Comparison of ENCODE assay signal across 35 mouse cellular contexts in the genomic region with DNA sequence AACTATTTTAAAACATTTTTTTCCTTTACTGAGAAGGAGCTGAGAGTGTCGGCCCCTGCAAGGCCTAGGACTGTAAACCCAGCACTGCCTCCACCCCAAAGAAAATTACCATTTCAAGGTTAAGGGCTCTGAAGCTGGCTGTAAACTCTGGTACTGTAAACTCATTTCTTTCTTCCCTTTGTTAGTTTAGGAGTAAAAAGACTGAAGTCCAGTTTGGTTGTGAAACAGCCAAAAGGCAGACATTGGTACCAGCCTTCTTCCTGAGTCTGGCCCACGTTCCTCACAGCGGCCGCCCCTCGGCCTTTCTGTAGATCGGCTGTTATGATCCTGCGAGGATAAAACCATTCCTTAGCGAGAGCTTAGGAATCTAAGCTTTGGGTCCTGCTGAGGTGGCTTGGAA. TPM values are rescaled to one million over a fixed set of nuclear protein-coding genes. Genes with fewer than 3 reads are reported as not detected.
"Had no signal": no experiment of that assay in that cellular context is flagged by ENCODE, and none has a peak within 500 bp of the region (broad histone marks: within the 10 kb centered on the region; RNA-seq: fewer than 3 reads in every experiment).

No protein-coding gene starts in this region.

- H3K4me2 ChIP-seq: heart, embryonic 12.5 days; hindbrain, embryonic 12.5 days; hindbrain, embryonic 14.5 days; kidney, embryonic 15.5 days; limb, embryonic 13.5 days; limb, embryonic 15.5 days; liver, embryonic 12.5 days had no signal

- DNase-seq: gastrocnemius, adult 2 months; gastrocnemius, postnatal 10 days; gastrocnemius, postnatal 25 days; heart, adult 18-20 months; heart, postnatal 10 days; heart, postnatal 4 days; kidney, adult 11 months; kidney, adult 2 months; kidney, adult 9 months; kidney, postnatal 14 days; kidney, postnatal 36 days; left cerebral cortex, postnatal 4 days had no signal

- H3K27me3 ChIP-seq: heart, embryonic 12.5 days; hindbrain, embryonic 12.5 days; kidney, embryonic 15.5 days; limb, embryonic 13.5 days; limb, embryonic 15.5 days; liver, embryonic 12.5 days had no signal

- ATAC-seq: hindbrain, embryonic 16.5 days; inflammation-experienced regulatory T-cells, adult 6 months; liver, embryonic 12.5 days had no signal

- H3K9ac ChIP-seq: heart, embryonic 12.5 days; hindbrain, embryonic 12.5 days; hindbrain, embryonic 14.5 days; kidney, embryonic 15.5 days; limb, embryonic 13.5 days; limb, embryonic 15.5 days; liver, embryonic 12.5 days; liver, embryonic 14.5 days had no signal

- H3K9me3 ChIP-seq: heart, embryonic 10.5 days; hindbrain, embryonic 10.5 days; hindbrain, embryonic 12.5 days; kidney, embryonic 15.5 days; limb, embryonic 13.5 days; limb, embryonic 15.5 days; liver, embryonic 12.5 days had no signal

- H3K27ac ChIP-seq: gastrocnemius, adult 2 months; heart, embryonic 10.5 days; hindbrain, embryonic 10.5 days; hindbrain, embryonic 12.5 days; hindbrain, embryonic 14.5 days; kidney, embryonic 15.5 days; kidney, postnatal 0 days; layer of hippocampus, adult 2 months; limb, embryonic 13.5 days; limb, embryonic 15.5 days; liver, embryonic 12.5 days; liver, embryonic 14.5 days had no signal

- H3K4me3 ChIP-seq: gastrocnemius, adult 2 months; heart, embryonic 10.5 days; heart, embryonic 12.5 days; hindbrain, embryonic 10.5 days; hindbrain, embryonic 12.5 days; kidney, embryonic 15.5 days; layer of hippocampus, adult 2 months; limb, embryonic 13.5 days; limb, embryonic 15.5 days; liver, embryonic 12.5 days had no signal

RNA-seq across cellular contexts. Expression of a gene that starts 16.4 kb away (rescaled TPM):
- total RNA-seq: gastrocnemius, adult 2 months; gastrocnemius, postnatal 10 days; gastrocnemius, postnatal 25 days; gastrocnemius, postnatal 4 days; heart, adult 18-20 months; heart, adult 8-10 months; heart, postnatal 10 days; heart, postnatal 25 days; heart, postnatal 4 days; layer of hippocampus, adult 2 months; layer of hippocampus, postnatal 10 days; layer of hippocampus, postnatal 25 days; left cerebral cortex, adult 18-20 months; left cerebral cortex, adult 8-10 months; left cerebral cortex, postnatal 10 days; left cerebral cortex, postnatal 25 days; left cerebral cortex, postnatal 4 days had no signal
- polyA plus RNA-seq: kidney, adult 2 months had no signal
